Comparison of ENCODE assay signal across 12 mouse cellular contexts in genomic region chr7:109196399-109197082, GRCm38 (mm10). TPM values are rescaled to one million over a fixed set of nuclear protein-coding genes. Genes with fewer than 3 reads are reported as not detected.
DNase-seq lines count a peak whose midpoint lies in the region; ATAC-seq and TF ChIP-seq lines count a peak whose summit lies in the region.
"Had no signal": no experiment of that assay in that cellular context is flagged by ENCODE, and none has a peak within 500 bp of the region (broad histone marks: within the 10 kb centered on the region; RNA-seq: fewer than 3 reads in every experiment).

No protein-coding gene starts in this region.

- WGBS in forebrain, embryonic 12.5 days = 8% methylated on average over 11 of the region's 11 CpGs
- WGBS in forebrain, embryonic 15.5 days = 7% methylated on average over 11 of the region's 11 CpGs
- WGBS in hindbrain, postnatal 0 days = 13% methylated on average over 11 of the region's 11 CpGs
- WGBS in midbrain, postnatal 0 days = 8% methylated on average over 11 of the region's 11 CpGs

- H3K9me3 ChIP-seq in forebrain, embryonic 12.5 days = no peaks in the 10 kb centered on the region
- no peaks in the 10 kb centered on the region for H3K9me3 ChIP-seq in forebrain, embryonic 15.5 days
- no peaks in the 10 kb centered on the region for H3K9me3 ChIP-seq in hindbrain, postnatal 0 days (ENCODE audit: low read length)
- no peaks in the 10 kb centered on the region for H3K9me3 ChIP-seq in midbrain, postnatal 0 days (ENCODE audit: low read length)
- H3K9me3 ChIP-seq: heart, embryonic 15.5 days; liver, embryonic 15.5 days had no signal

- H3K27me3 ChIP-seq in forebrain, embryonic 12.5 days = peaks cover 90% of the 10 kb centered on the region
- peaks cover 71% of the 10 kb centered on the region for H3K27me3 ChIP-seq in forebrain, embryonic 15.5 days
- no peaks in the 10 kb centered on the region for H3K27me3 ChIP-seq in hindbrain, postnatal 0 days (ENCODE audit: insufficient read depth, low read length)
- no peaks in the 10 kb centered on the region for H3K27me3 ChIP-seq in midbrain, postnatal 0 days (ENCODE audit: insufficient read depth, low read length)
- H3K27me3 ChIP-seq: liver, embryonic 15.5 days; Patski had no signal

- TF ChIP-seq CTCF in hindbrain, postnatal 0 days (IDR thresholded peaks at IDR 0.05; ENCODE audit: low read depth) = no peak
- no peak for TF ChIP-seq CTCF in midbrain, postnatal 0 days (IDR thresholded peaks at IDR 0.05)

- peak overlapping the region; percentile 31 for H3K4me2 ChIP-seq in forebrain, embryonic 12.5 days
- no peak overlapping the region for H3K4me2 ChIP-seq in forebrain, embryonic 15.5 days (replicated peaks)
- 0 out of 2 replicates have a peak overlapping the region, but pooled peaks have one; percentile 3 for H3K4me2 ChIP-seq in hindbrain, postnatal 0 days (ENCODE audit: low read depth, low read length)
- H3K4me2 ChIP-seq in midbrain, postnatal 0 days (ENCODE audit: low read depth, low read length, poor library complexity, severe bottlenecking) = no peak overlapping the region
- H3K4me2 ChIP-seq: heart, embryonic 15.5 days; liver, embryonic 15.5 days had no signal

- no peak overlapping the region for H3K9ac ChIP-seq in forebrain, embryonic 12.5 days
- H3K9ac ChIP-seq in forebrain, embryonic 15.5 days (replicated peaks) = no peak overlapping the region
- no peak overlapping the region for H3K9ac ChIP-seq in hindbrain, postnatal 0 days (replicated peaks; ENCODE audit: low read length)
- no peak overlapping the region for H3K9ac ChIP-seq in midbrain, postnatal 0 days (replicated peaks; ENCODE audit: low read length, poor library complexity, severe bottlenecking)
- H3K9ac ChIP-seq: heart, embryonic 15.5 days; liver, embryonic 15.5 days had no signal

- ATAC-seq in forebrain, embryonic 12.5 days (ENCODE audit: low FRiP score) = peak; percentile 47
- ATAC-seq in forebrain, embryonic 15.5 days (replicated peaks) = no peak
- ATAC-seq in hindbrain, postnatal 0 days = peak; percentile 45
- peak; percentile 59 for ATAC-seq in midbrain, postnatal 0 days (ENCODE audit: low FRiP score)
- ATAC-seq: Patski had no signal

- peak; percentile 27 for DNase-seq in embryo, embryonic 11.5 days (ENCODE audit: low read depth, low spot score)
- peak; percentile 53 for DNase-seq in hindbrain, postnatal 0 days (ENCODE audit: low spot score)
- peak; percentile 43 for DNase-seq in midbrain, postnatal 0 days (ENCODE audit: low spot score)
- DNase-seq in Muller cell, postnatal 12 days (ENCODE audit: inconsistent ontology term) = no peak
- DNase-seq in urinary bladder, postnatal 14 days (ENCODE audit: low spot score) = no peak
- no peak for DNase-seq in right cerebral cortex, postnatal 36 days (ENCODE audit: low spot score in 2 of 2)

- H3K4me3 ChIP-seq in forebrain, embryonic 12.5 days (replicated peaks) = no peak overlapping the region
- H3K4me3 ChIP-seq in forebrain, embryonic 15.5 days = no peak overlapping the region
- no peak overlapping the region for H3K4me3 ChIP-seq in hindbrain, postnatal 0 days (ENCODE audit: low read length)
- no peak overlapping the region for H3K4me3 ChIP-seq in midbrain, postnatal 0 days (ENCODE audit: low read depth, low read length)
- H3K4me3 ChIP-seq: heart, embryonic 15.5 days; liver, embryonic 15.5 days; myocyte had no signal

- no peaks in the 10 kb centered on the region for H3K36me3 ChIP-seq in forebrain, embryonic 12.5 days (replicated peaks)
- no peaks in the 10 kb centered on the region for H3K36me3 ChIP-seq in forebrain, embryonic 15.5 days
- no peaks in the 10 kb centered on the region for H3K36me3 ChIP-seq in hindbrain, postnatal 0 days (ENCODE audit: insufficient read depth, low read length)
- no peaks in the 10 kb centered on the region for H3K36me3 ChIP-seq in midbrain, postnatal 0 days (ENCODE audit: insufficient read depth, low read length)
- H3K36me3 ChIP-seq: heart, embryonic 15.5 days; liver, embryonic 15.5 days had no signal

- peaks cover 54% of the 10 kb centered on the region for H3K4me1 ChIP-seq in forebrain, embryonic 12.5 days
- peaks cover 33% of the 10 kb centered on the region for H3K4me1 ChIP-seq in forebrain, embryonic 15.5 days
- H3K4me1 ChIP-seq in hindbrain, postnatal 0 days (ENCODE audit: insufficient read depth, low read length) = peaks cover 17% of the 10 kb centered on the region
- H3K4me1 ChIP-seq in midbrain, postnatal 0 days (ENCODE audit: insufficient read depth, low read length) = peaks cover 13% of the 10 kb centered on the region; the same call in 1 of the 2 replicates
- H3K4me1 ChIP-seq: liver, embryonic 15.5 days had no signal

- peak overlapping the region; percentile 85 for H3K27ac ChIP-seq in forebrain, embryonic 12.5 days
- no peak overlapping the region for H3K27ac ChIP-seq in forebrain, embryonic 15.5 days (replicated peaks)
- no peak overlapping the region for H3K27ac ChIP-seq in hindbrain, postnatal 0 days
- H3K27ac ChIP-seq in midbrain, postnatal 0 days (ENCODE audit: low read depth, low read length) = peak overlapping the region; percentile 65
- H3K27ac ChIP-seq: heart, embryonic 15.5 days; liver, embryonic 15.5 days had no signal

RNA-seq across cellular contexts. Expression of gene Lmo1, which starts 21.5 kb away (rescaled TPM):
- 90.6 and 119 TPM in 2 replicates for polyA plus RNA-seq in forebrain, embryonic 12.5 days (2016; fragmentation: Nextera tagmentation; extraction: Ambion mirVana)
- polyA plus RNA-seq in forebrain, embryonic 15.5 days (2015; fragmentation: Nextera tagmentation; extraction: Ambion mirVana) = 102 and 134 TPM in 2 replicates
- 53.0 and 83.8 TPM in 2 replicates for total RNA-seq in hindbrain, postnatal 0 days (2014; rRNA removed)
- 45.5 and 48.4 TPM in 2 replicates for polyA plus RNA-seq in hindbrain, postnatal 0 days (2015; fragmentation: Nextera tagmentation; extraction: Ambion mirVana)
- total RNA-seq in midbrain, postnatal 0 days (2014; rRNA removed) = 109 and 117 TPM in 2 replicates
- polyA plus RNA-seq in midbrain, postnatal 0 days (2015; fragmentation: Nextera tagmentation; extraction: Ambion mirVana) = 109 and 121 TPM in 2 replicates

Comparison
In these comparisons a context has a peak if more than half of its experiments do, and no peak if none do; other contexts are left out.
1. H3K27ac ChIP-seq: peak in forebrain, embryonic 12.5 days (single experiment) and midbrain, postnatal 0 days (single experiment); none in forebrain, embryonic 15.5 days (single experiment) and hindbrain, postnatal 0 days (single experiment).
2. H3K4me2 ChIP-seq: peak in forebrain, embryonic 12.5 days (single experiment) and hindbrain, postnatal 0 days (single experiment); none in forebrain, embryonic 15.5 days (single experiment) and midbrain, postnatal 0 days (single experiment).
3. DNase-seq: peak in embryo, embryonic 11.5 days (single experiment), hindbrain, postnatal 0 days (single experiment) and midbrain, postnatal 0 days (single experiment); none in Muller cell, postnatal 12 days (single experiment), urinary bladder, postnatal 14 days (single experiment) and right cerebral cortex, postnatal 36 days (0 of 2).